8 mouse cellular contexts compared by ENCODE assay signal in the genomic region with DNA sequence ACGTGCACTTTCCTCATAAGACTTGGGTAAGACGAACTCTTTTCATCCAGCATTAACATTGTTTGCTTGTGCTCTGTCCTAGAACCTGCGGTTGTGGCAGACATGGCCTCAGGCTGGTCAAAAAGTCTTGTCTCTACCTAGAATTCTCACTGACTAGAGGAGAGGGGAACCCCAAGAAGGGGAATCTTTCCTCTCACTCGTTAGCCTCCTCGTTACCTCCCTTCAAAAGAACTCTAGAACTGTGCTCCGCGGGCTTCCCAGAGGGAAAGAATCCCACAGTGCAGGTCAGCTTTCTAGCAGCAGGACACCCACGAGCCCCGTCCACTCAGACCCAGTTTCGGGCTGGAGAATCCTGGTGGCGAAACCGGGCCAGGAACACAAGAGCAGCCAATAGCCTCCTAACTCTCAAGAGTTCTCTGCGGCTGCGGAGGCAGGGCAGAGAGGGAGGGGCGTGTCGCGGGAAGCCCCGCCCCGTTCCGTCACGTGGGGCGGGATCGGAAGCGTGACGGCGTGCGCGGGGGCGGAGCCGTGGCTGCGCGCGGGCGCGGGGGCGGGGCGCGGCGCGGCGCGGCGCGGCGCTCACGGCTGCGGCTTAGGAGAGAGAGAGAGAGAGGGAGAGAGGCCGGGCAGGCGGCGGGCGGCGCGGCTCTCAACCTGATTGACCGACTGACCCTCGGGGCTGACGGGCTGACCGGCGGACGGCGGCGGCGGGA. TPM values are rescaled to one million over a fixed set of nuclear protein-coding genes. Genes with fewer than 3 reads are reported as not detected.
A peak's percentile ranks its signal among the peaks of the same experiment; 100 is the strongest.
DNase-seq lines count a peak whose midpoint lies in the region; ATAC-seq and TF ChIP-seq lines count a peak whose summit lies in the region.

A gene (plus strand): TSS at position 553 of the 713 bp plus-strand sequence.

- ATAC-seq in Patski = peak; percentile 93
- peak; percentile 95 for ATAC-seq in hindbrain, embryonic 13.5 days (ENCODE audit: low FRiP score)

- TF ChIP-seq CTCF in Patski (IDR thresholded peaks at IDR 0.05) = no peak

- no peaks in the 10 kb centered on the region for H3K27me3 ChIP-seq in Patski
- H3K27me3 ChIP-seq in hindbrain, embryonic 13.5 days = no peaks in the 10 kb centered on the region

- peak within 1 kb of the TSS; percentile 83 for H3K4me3 ChIP-seq in hindbrain, embryonic 13.5 days

- H3K9me3 ChIP-seq in hindbrain, embryonic 13.5 days = no peaks in the 10 kb centered on the region

- CTCF ChIA-PET in Patski (lab: Charles Lee) = no interaction called here

- peak within 1 kb of the TSS; percentile 80 for H3K4me2 ChIP-seq in hindbrain, embryonic 13.5 days

- peak within 1 kb of the TSS; percentile 92 for H3K9ac ChIP-seq in hindbrain, embryonic 13.5 days

- 1% methylated on average over 54 of the region's 62 CpGs for WGBS in hindbrain, embryonic 13.5 days

- H3K36me3 ChIP-seq in hindbrain, embryonic 13.5 days = no peaks in the 10 kb centered on the region

- in situ Hi-C loops in Patski (cut with MboI; ENCODE audit: low pct_unique_long_range_greater_than_20kb) = no loop called here

- DNase-seq in Patski (ENCODE audit: low read depth, low spot score) = peak; percentile 49
- peak; percentile 96 to 97 for DNase-seq in cerebellum, postnatal 14 days
- DNase-seq in frontal cortex, postnatal 14 days (ENCODE audit: low spot score in 2 of 2) = peak; percentile 88 to 95
- peak; percentile 85 to 89 for DNase-seq in layer of hippocampus, postnatal 25 days (ENCODE audit: extremely low spot score in 1 of 2, low spot score in 1 of 2)
- DNase-seq in lung, postnatal 25 days (ENCODE audit: low spot score) = peak; percentile 94
- DNase-seq in retina, embryonic 14.5 days (ENCODE audit: low spot score) = peak; percentile 94
- DNase-seq in thymus, postnatal 4 days = peak; percentile 98

- H3K27ac ChIP-seq in hindbrain, embryonic 13.5 days = peak within 1 kb of the TSS; percentile 92

- H3K4me1 ChIP-seq in hindbrain, embryonic 13.5 days (replicated peaks) = peaks cover 23% of the 10 kb centered on the region

- POLR2A ChIA-PET in Patski (lab: Charles Lee) = no interaction called here

RNA-seq across cellular contexts. Expression of the gene that starts here (rescaled TPM):
- polyA plus RNA-seq in Patski (2021) = 24.9 TPM
- polyA plus RNA-seq in hindbrain, embryonic 13.5 days (2015; fragmentation: Nextera tagmentation; extraction: Ambion mirVana) = 32.3 and 32.5 TPM in 2 replicates
- total RNA-seq in layer of hippocampus, postnatal 25 days (2021) = 10 to 100 TPM; 24.8 to 25.9 TPM

Comparison
In these comparisons a context has a peak if more than half of its experiments do, and no peak if none do; other contexts are left out.
1. Peak in every context shown above with its lines: DNase-seq, ATAC-seq, H3K4me3 ChIP-seq and H3K27ac ChIP-seq.